Mouse (Mus musculus) embryo, embryonic 11.5 days (tissue): ENCODE results near the gene Rpl15.
A peak's percentile ranks its signal among the peaks of the same experiment; 100 is the strongest.
"Not testable (repeated sequence)": the region's sequence is repeated elsewhere in the genome, so short reads cannot be mapped to it uniquely, and the experiment has no call there.

ENCODE experiments used
- DNase-seq: peaks from one replicate; pipeline ENCODE4 v3.0.0-alpha.2; 2012; ENCODE audit warnings: low read depth, low spot score

Gene Rpl15

GRCm38 (mm10) chr14:18270529-18271441 is at the start of gene Rpl15, which contains the start of gene Nkiras1:
Rpl15 (minus strand) TSS chr14:18271391.
Nkiras1 (plus strand) TSS chr14:18271136.
- DNase-seq, result peak; percentile 98

GRCm38 (mm10) chr14:18317457-18318411 is 46.5 kb upstream of the Rpl15 start:
- DNase-seq, result no peak

GRCm38 (mm10) chr14:18304165-18304564 is 33.0 kb upstream of the Rpl15 start:
- DNase-seq, result no peak

- no peak for DNase-seq
Observed at GRCm38 (mm10) chr14:18303262-18303661, 32.1 kb upstream of the Rpl15 start.

- DNase-seq, result no peak
Observed at GRCm38 (mm10) chr14:18302750-18303149, 31.6 kb upstream of the Rpl15 start.

- no peak for DNase-seq
Observed at GRCm38 (mm10) chr14:18301591-18301990, 30.4 kb upstream of the Rpl15 start.

- no peak for DNase-seq
Observed at GRCm38 (mm10) chr14:18300676-18301075, 29.5 kb upstream of the Rpl15 start.

- DNase-seq, result no peak
Observed at GRCm38 (mm10) chr14:18298874-18299273, 27.7 kb upstream of the Rpl15 start.

- no peak for DNase-seq
Observed at GRCm38 (mm10) chr14:18297441-18297840, 26.2 kb upstream of the Rpl15 start.

- DNase-seq, result no peak
Observed at GRCm38 (mm10) chr14:18292578-18292977, 21.4 kb upstream of the Rpl15 start.

- no peak for DNase-seq
Observed at GRCm38 (mm10) chr14:18292111-18292510, 20.9 kb upstream of the Rpl15 start.

GRCm38 (mm10) chr14:18287391-18287790 is 16.2 kb upstream of the Rpl15 start:
- DNase-seq, result no peak

GRCm38 (mm10) chr14:18286441-18286840 is 15.2 kb upstream of the Rpl15 start:
- DNase-seq, result no peak

- DNase-seq, result no peak
Observed at GRCm38 (mm10) chr14:18285476-18285875, 14.3 kb upstream of the Rpl15 start.

- no peak for DNase-seq
Observed at GRCm38 (mm10) chr14:18284581-18284980, 13.4 kb upstream of the Rpl15 start.

GRCm38 (mm10) chr14:18280375-18280774 is 9.2 kb upstream of the Rpl15 start:
- DNase-seq, result no peak

- no peak for DNase-seq
Observed at GRCm38 (mm10) chr14:18274526-18274925, 3.3 kb upstream of the Rpl15 start.

GRCm38 (mm10) chr14:18271666-18272065 is 475 bp upstream of the Rpl15 start:
- no peak for DNase-seq

- not testable (repeated sequence) for DNase-seq
Observed at GRCm38 (mm10) chr14:18269947-18270528, 1.2 kb downstream of the Rpl15 start.

GRCm38 (mm10) chr14:18263427-18263826 is 7.8 kb downstream of the Rpl15 start:
- DNase-seq, result no peak

- DNase-seq, result no peak
Observed at GRCm38 (mm10) chr14:18261203-18261602, 10.0 kb downstream of the Rpl15 start.

GRCm38 (mm10) chr14:18242638-18243130 is 28.5 kb downstream of the Rpl15 start:
- DNase-seq, result no peak
